Mouse (Mus musculus): Measurements from ENCODE around the gene Stx4a. TPM values are rescaled to one million over a fixed set of nuclear protein-coding genes. Genes with fewer than 3 reads are reported as not detected.
A peak's percentile ranks its signal among the peaks of the same experiment; 100 is the strongest.

The Stx4a gene
- polyA plus RNA-seq, 1 experiment from 2014 or later: 31.8 TPM

DNA sequence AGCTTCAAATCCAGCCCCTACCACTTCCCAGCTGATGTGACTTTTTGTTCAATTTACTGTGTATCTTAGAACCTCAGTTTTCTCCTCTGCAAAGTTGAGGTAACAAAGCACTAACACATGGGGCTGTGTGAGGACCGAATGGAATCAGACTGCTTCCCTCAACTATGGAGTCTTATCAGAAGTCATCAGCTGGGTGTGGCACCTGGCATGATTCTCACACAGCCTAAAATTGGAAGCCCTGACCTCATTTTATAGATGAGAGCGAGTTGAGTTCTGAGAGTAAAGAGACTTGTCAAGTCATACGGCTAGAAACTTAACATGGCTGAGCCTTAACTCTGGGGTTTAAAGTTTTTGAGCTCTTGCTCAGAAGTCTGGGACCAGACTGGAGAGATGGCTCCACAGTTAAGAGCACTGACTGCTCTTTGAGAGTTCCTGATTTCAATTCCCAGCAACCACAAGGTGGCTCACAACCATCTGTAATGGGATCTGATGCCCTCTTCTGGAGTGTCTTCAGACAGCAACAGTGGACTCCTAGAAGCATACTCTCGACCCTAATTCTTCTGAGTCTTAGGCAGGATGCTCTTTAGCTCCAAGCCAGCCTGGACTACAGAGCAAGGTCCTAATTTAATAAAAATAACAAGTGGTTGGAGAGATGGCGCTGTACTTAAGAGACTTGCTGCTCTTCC lies 46.2 kb downstream of the Stx4a start:
- Histone ChIP-seq H3K4me2 (no peak overlapping the region), H3K9me3 (no peaks in the 10 kb centered on the region), H3K27me3 (no peaks in the 10 kb centered on the region), H3K4me1 (replicated peaks) (peaks cover 17% of the 10 kb centered on the region), H3K27ac (no peak overlapping the region), H3K36me3 (peaks cover 62% of the 10 kb centered on the region), H3K9ac (replicated peaks) (no peak overlapping the region), H3K4me3 (replicated peaks) (no peak overlapping the region)
- 85% methylated on average over 5 of the region's 5 CpGs for WGBS
- no peak for ATAC-seq (ENCODE audit: insufficient number of reproducible peaks, insufficient read depth, low FRiP score, low TSS enrichment, low read depth)

DNA sequence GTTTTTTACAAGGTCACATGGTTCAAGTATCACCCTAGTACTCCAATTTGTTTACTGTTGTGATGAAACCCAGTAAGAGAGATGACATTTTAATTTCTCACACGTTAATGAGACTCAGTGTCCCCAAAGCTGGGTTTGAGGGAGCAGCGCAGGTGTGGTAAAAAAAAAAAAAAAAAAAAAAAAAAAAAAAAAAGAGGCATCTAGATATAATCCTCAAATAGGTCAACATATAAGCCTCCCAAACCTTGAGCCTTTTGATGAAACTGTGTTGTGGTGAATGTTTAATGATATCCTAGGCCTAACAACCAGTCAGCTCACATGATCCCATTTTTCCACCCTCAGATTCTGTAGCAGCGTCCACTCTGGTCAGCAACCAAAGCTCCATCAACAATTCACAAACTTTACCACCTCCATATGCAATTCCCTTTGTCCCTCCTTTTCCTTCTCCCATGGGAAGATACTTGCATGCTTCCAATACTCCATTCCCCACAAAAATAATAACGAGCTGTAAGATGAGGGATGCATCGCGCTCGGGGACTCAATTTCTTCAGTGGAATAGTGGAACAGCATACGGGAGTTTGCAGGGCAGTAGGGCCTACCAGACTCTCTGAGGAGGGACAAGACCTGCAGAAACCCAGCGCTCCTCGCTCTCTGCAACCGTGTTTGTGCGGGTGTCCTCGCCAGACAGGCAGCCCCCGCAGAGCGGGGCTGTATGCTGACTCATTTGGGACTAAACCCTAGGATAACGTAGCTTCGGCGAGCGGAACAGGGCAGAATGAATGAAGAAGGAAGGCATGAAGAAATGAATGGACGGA lies 50.9 kb downstream of the Stx4a start:
- peak overlapping the region; percentile 99 for H3K27ac ChIP-seq
- 0 out of 2 replicates have a peak, but pooled peaks have one; percentile 2 for ATAC-seq (ENCODE audit: insufficient number of reproducible peaks, insufficient read depth, low FRiP score, low TSS enrichment, low read depth)
- peaks cover 53% of the 10 kb centered on the region for H3K36me3 ChIP-seq
- H3K9me3 ChIP-seq: no peaks in the 10 kb centered on the region
- no peaks in the 10 kb centered on the region for H3K27me3 ChIP-seq
- H3K4me2 ChIP-seq: peak overlapping the region; percentile 88
- peak overlapping the region; percentile 97 for H3K9ac ChIP-seq (replicated peaks)
- peak overlapping the region; percentile 90 for H3K4me3 ChIP-seq (replicated peaks)
- 4% methylated on average over 20 of the region's 20 CpGs for WGBS
- H3K4me1 ChIP-seq (replicated peaks): peaks cover 27% of the 10 kb centered on the region

DNA sequence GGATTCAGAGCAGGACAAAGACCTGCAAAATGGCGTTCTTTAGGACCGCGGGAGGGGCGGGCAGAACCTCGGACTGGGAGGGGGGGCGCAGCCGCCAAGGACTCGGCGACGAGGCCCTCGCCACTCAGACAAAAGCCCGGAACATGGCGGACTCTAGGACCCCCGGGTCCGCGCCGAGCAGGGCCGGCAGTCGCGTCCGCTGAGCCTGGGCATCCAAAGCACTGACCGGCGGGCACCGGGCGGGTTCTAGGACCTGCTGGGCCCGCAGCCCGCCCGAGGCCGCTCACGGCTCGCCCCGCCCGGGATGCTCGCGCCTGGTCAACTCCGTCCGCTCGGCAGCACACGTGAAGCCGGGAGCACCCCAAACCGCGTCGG lies 51.5 kb downstream of the Stx4a start:
- Histone ChIP-seq H3K9ac (replicated peaks) (peak overlapping the region; percentile 97), H3K9me3 (no peaks in the 10 kb centered on the region), H3K27ac (peak overlapping the region; percentile 99), H3K4me2 (peak overlapping the region; percentile 88), H3K4me3 (replicated peaks) (peak overlapping the region; percentile 90), H3K36me3 (peaks cover 56% of the 10 kb centered on the region), H3K4me1 (replicated peaks) (peaks cover 27% of the 10 kb centered on the region), H3K27me3 (no peaks in the 10 kb centered on the region)
- WGBS: 2% methylated on average over 33 of the region's 43 CpGs
- peak; percentile 96 for ATAC-seq (ENCODE audit: insufficient number of reproducible peaks, insufficient read depth, low FRiP score, low TSS enrichment, low read depth)

DNA sequence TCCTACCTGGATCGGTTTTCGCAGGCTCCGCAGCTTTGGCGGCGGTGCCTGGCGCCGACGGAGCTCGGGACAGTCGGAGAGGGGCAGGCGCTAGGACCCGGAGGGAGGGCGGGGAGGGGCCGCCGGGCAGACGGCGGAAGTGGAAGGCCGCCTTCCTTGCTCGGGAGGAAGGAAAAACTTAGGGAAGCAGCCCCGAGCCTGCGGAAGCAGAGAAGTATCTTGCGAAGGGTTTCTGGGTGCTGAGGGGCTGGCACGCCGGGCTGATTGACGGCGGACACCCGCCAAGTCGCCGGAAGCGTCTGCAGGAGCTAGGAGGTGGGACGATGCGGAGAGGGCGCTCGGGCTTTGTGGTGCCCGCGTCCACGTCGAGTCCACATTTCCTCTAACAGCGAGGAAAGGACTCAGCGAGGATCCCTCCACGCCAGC lies 52.0 kb downstream of the Stx4a start, which contains the start of gene Zfp646:
Gene Zfp646 (plus strand): TSS at position 181 of the 426 bp plus-strand sequence.
- 0% methylated on average over 41 of the region's 41 CpGs for WGBS

DNA sequence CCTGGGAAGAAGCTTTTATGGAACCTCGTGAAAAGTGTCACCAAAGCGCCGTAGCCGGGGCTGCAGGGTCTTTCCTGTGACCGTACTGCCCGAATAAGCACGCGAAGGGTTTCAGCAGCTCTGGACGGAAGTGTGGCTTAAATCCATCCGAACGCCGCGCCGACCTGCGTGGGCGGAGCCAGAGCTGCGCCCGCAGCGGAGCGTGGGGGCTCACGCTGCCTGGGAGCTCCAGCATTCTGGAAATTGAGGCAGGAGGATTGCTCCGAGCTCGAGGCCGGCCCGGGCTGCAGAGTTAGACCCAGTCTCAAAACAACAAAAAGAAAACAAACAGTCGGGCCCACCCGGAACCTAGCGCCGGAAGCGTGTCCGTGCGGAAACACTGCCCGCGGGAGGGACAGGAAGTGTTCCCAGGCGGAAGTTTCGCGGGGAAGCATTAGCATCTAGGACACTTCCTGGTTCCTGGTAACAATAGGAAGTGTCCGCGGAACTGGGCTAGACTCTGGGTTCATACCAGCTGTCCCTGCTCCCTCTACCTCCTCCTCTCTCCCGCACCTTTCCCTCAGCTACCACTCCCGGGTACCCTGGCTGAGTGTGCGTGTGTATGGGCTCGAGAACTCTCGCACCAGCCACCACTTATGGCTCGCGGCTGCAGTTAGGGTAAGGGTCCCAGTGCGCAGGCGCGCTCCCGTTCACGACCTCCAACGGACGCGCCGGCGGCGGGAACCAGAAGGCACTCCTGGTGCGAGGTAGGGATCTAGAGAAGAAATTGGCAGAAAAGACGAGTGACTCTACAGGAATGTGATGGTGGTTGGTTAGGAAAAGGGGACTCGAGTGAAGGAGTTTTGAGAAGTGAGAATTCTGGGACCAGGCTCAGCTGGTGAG lies 52.6 kb downstream of the Stx4a start, which contains the start of gene Zfp668:
Gene Zfp668 (minus strand): TSS at position 362 of the 882 bp plus-strand sequence.
- peak; percentile 71 for ATAC-seq (ENCODE audit: insufficient number of reproducible peaks, insufficient read depth, low FRiP score, low TSS enrichment, low read depth)
- Histone ChIP-seq H3K4me2 (peak within 1 kb of the TSS; percentile 88), H3K9ac (replicated peaks) (peak within 1 kb of the TSS; percentile 97), H3K9me3 (no peaks in the 10 kb centered on the region), H3K4me3 (replicated peaks) (peak within 1 kb of the TSS; percentile 90), H3K36me3 (peaks cover 58% of the 10 kb centered on the region), H3K27ac (peak within 1 kb of the TSS; percentile 99), H3K27me3 (no peaks in the 10 kb centered on the region), H3K4me1 (replicated peaks) (peaks cover 27% of the 10 kb centered on the region)
- WGBS: under 1% methylated on average over 60 of the region's 60 CpGs

More for the DNA sequence above, 52.0 kb downstream of the Stx4a start, which contains the start of gene Zfp646:
- Histone ChIP-seq H3K27me3 (no peaks in the 10 kb centered on the region), H3K27ac (peak within 1 kb of the TSS; percentile 99), H3K4me3 (replicated peaks) (peak within 1 kb of the TSS; percentile 90), H3K4me2 (peak within 1 kb of the TSS; percentile 88), H3K9me3 (no peaks in the 10 kb centered on the region), H3K9ac (replicated peaks) (peak within 1 kb of the TSS; percentile 97), H3K4me1 (replicated peaks) (peaks cover 27% of the 10 kb centered on the region), H3K36me3 (peaks cover 56% of the 10 kb centered on the region)
- peak; percentile 85 for ATAC-seq (ENCODE audit: insufficient number of reproducible peaks, insufficient read depth, low FRiP score, low TSS enrichment, low read depth)

DNA sequence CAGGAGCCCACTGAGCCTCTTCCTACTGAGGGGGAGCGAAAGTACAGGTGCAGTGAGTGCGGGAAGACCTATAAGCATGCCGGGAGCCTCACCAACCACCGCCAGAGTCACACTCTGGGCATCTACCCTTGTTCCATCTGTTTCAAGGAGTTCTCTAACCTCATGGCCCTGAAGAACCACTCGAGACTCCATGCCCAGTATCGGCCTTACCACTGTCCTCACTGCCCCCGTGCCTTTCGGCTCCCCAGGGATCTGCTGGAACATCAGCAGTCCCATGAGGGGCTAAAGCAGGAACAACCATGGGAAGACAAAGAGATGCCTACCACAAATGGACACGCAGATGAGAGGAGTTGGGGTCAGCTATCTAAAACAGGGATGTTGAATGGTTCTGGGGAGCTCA lies 55.2 kb downstream of the Stx4a start:
- no peak overlapping the region for H3K9ac ChIP-seq (replicated peaks)
- H3K36me3 ChIP-seq: peaks cover 68% of the 10 kb centered on the region
- peaks cover 27% of the 10 kb centered on the region for H3K4me1 ChIP-seq (replicated peaks)
- no peak overlapping the region for H3K27ac ChIP-seq
- no peak overlapping the region for H3K4me2 ChIP-seq
- H3K9me3 ChIP-seq: no peaks in the 10 kb centered on the region
- WGBS: 98% methylated on average over 9 of the region's 9 CpGs
- no peaks in the 10 kb centered on the region for H3K27me3 ChIP-seq
- ATAC-seq (ENCODE audit: insufficient number of reproducible peaks, insufficient read depth, low FRiP score, low TSS enrichment, low read depth): no peak
- H3K4me3 ChIP-seq (replicated peaks): no peak overlapping the region

DNA sequence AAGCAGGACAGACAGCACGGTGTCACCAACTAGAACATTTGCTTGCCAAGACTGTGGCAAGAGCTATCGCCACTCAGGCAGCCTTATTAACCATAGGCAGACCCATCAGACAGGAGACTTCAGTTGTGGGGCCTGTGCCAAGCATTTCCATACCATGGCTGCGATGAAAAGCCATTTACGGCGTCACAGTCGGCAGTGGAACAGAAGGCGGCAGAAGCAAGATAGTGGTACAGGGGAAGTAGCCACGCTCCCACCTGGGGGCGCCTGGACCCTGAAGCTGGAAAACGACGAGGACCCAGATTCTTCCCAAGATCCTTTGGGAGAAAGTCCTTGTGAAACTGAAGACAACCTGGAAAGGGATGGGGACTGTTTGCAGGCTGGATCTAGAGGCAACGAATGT lies 56.3 kb downstream of the Stx4a start:
- Histone ChIP-seq H3K36me3 (peaks cover 79% of the 10 kb centered on the region), H3K4me3 (replicated peaks) (no peak overlapping the region), H3K9ac (replicated peaks) (no peak overlapping the region), H3K27ac (no peak overlapping the region), H3K27me3 (no peaks in the 10 kb centered on the region), H3K4me1 (replicated peaks) (peaks cover 23% of the 10 kb centered on the region), H3K9me3 (no peaks in the 10 kb centered on the region), H3K4me2 (no peak overlapping the region)
- no peak for ATAC-seq (ENCODE audit: insufficient number of reproducible peaks, insufficient read depth, low FRiP score, low TSS enrichment, low read depth)
- 87% methylated on average over 12 of the region's 12 CpGs for WGBS

DNA sequence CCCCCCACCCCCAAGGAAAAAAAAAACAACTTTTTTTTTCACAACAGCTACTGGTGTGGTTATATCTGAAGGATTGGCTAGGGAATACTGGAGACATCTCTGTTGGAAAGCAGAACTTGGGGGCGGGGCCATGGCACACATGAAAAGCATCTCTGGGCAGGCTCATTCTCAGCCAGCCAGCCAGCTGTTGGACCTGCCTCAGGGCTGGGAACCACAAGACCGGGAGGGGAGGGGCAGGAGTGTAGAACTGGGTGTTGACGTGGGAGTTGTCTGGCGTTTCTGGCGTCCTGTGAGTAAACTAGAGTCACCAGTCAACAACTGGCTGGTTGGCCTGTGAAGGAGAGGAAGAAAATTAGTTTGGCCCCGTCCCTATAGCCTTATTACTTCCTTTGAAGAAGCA lies 61.9 kb downstream of the Stx4a start:
- H3K4me2 ChIP-seq: no peak overlapping the region
- H3K9me3 ChIP-seq: no peaks in the 10 kb centered on the region
- H3K27me3 ChIP-seq: no peaks in the 10 kb centered on the region
- H3K36me3 ChIP-seq: peaks cover 100% of the 10 kb centered on the region
- H3K27ac ChIP-seq: no peak overlapping the region
- H3K4me1 ChIP-seq (replicated peaks): peaks cover 17% of the 10 kb centered on the region
- no peak for ATAC-seq (ENCODE audit: insufficient number of reproducible peaks, insufficient read depth, low FRiP score, low TSS enrichment, low read depth)
- H3K9ac ChIP-seq (replicated peaks): no peak overlapping the region
- 56% methylated on average over 6 of the region's 6 CpGs for WGBS
- no peak overlapping the region for H3K4me3 ChIP-seq (replicated peaks)

DNA sequence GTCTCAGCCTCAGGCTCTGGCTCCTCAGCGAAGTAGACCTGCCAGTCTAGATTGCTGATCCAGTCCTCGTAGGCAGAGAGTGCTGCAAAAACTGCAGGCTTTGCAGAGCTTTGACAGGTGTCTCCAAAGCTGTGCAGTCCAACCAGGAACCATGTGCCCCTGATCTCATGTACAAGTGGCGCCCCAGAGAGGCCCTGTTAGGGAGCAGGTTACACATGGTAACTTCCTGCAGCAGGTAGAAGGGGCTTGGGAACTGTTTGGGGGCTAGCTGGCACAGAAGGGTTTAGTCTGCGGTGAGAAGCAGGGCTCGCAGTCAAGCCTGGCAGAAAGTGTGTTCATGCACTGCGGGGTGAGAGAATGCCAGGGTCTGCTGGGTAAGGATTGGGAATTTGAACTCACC lies 62.5 kb downstream of the Stx4a start:
- no peak overlapping the region for H3K9ac ChIP-seq (replicated peaks)
- H3K27ac ChIP-seq: no peak overlapping the region
- H3K4me2 ChIP-seq: no peak overlapping the region
- no peaks in the 10 kb centered on the region for H3K9me3 ChIP-seq
- peaks cover 100% of the 10 kb centered on the region for H3K36me3 ChIP-seq
- WGBS: 91% methylated on average over 6 of the region's 6 CpGs
- H3K27me3 ChIP-seq: no peaks in the 10 kb centered on the region
- peaks cover 17% of the 10 kb centered on the region for H3K4me1 ChIP-seq (replicated peaks)
- no peak for ATAC-seq (ENCODE audit: insufficient number of reproducible peaks, insufficient read depth, low FRiP score, low TSS enrichment, low read depth)
- no peak overlapping the region for H3K4me3 ChIP-seq (replicated peaks)

DNA sequence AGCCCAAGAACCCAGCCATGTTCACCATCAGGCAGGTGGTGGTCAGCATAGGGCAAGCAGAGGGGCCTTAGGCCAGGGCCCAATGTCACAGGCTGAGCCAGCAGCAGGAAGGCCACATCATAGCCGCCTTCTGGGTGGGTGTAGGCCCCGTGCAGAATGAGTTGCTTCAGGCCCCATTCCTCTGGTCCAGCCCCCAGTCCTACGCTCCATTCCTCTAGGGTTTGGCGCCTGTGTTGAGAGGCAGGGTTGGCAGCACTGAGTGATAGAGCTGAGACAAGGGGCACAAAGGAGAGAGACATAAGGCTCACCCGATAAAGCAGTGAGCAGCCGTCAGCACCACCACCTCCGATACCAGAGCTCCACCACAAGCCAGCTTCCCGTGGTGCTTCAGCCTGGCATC lies 63.1 kb downstream of the Stx4a start:
- H3K4me1 ChIP-seq (replicated peaks): peaks cover 17% of the 10 kb centered on the region
- 83% methylated on average over 8 of the region's 8 CpGs for whole genome bisulfite sequencing
- ATAC-seq (ENCODE audit: insufficient number of reproducible peaks, insufficient read depth, low FRiP score, low TSS enrichment, low read depth): no peak
- H3K4me2 ChIP-seq: no peak overlapping the region
- H3K9ac ChIP-seq (replicated peaks): 0 out of 2 replicates have a peak overlapping the region, but pooled peaks have one; percentile 23
- peaks cover 98% of the 10 kb centered on the region for H3K36me3 ChIP-seq
- H3K27ac ChIP-seq: no peak overlapping the region
- H3K9me3 ChIP-seq: no peaks in the 10 kb centered on the region
- H3K4me3 ChIP-seq (replicated peaks): no peak overlapping the region
- H3K27me3 ChIP-seq: no peaks in the 10 kb centered on the region

All from limb, embryonic 12.5 days (tissue).